ENCODE assay signal across 16 mouse cellular contexts in genomic region chr16:77467216-77467615, GRCm38 (mm10).
"Had no signal": no experiment of that assay in that cellular context is flagged by ENCODE, and none has a peak within 500 bp of the region (broad histone marks: within the 10 kb centered on the region; RNA-seq: fewer than 3 reads in every experiment).

No protein-coding gene starts in this region.

- H3K27ac ChIP-seq: liver, embryonic 15.5 days; lung, embryonic 15.5 days; macrophage; midbrain, embryonic 12.5 days had no signal

- H3K4me1 ChIP-seq: liver, embryonic 15.5 days; lung, embryonic 15.5 days; megakaryocyte, embryonic 14.5 days had no signal

- DNase-seq: liver, postnatal 0 days; lung, adult 2 months; lung, postnatal 14 days; lung, postnatal 36 days; midbrain, embryonic 14.5 days; right cerebral cortex, postnatal 14 days; thymus, adult 18-20 months; thymus, postnatal 14 days; thymus, postnatal 36 days had no signal

- H3K4me2 ChIP-seq: liver, embryonic 15.5 days; lung, embryonic 15.5 days; midbrain, embryonic 12.5 days had no signal

- ATAC-seq: liver, postnatal 0 days; lung, postnatal 0 days; midbrain, embryonic 16.5 days had no signal

- H3K9ac ChIP-seq: liver, embryonic 15.5 days; liver, postnatal 0 days; lung, embryonic 15.5 days; midbrain, embryonic 12.5 days had no signal

- H3K27me3 ChIP-seq: liver, embryonic 15.5 days; lung, embryonic 15.5 days; megakaryocyte, embryonic 14.5 days; midbrain, embryonic 12.5 days had no signal

- H3K36me3 ChIP-seq: liver, embryonic 15.5 days; lung, embryonic 15.5 days had no signal

- H3K4me3 ChIP-seq: liver, embryonic 15.5 days; lung, embryonic 15.5 days; megakaryocyte, embryonic 14.5 days; midbrain, embryonic 12.5 days had no signal

- H3K9me3 ChIP-seq: liver, embryonic 15.5 days; lung, embryonic 15.5 days; midbrain, embryonic 12.5 days had no signal
